Mouse (Mus musculus) cerebellum, adult 2 months (tissue): ENCODE measurements around the gene Gak.

Experiments
- CTCF ChIP-seq: fragments of 200-500 bp; IDR thresholded peaks from 2 replicates; pipeline ENCODE4 v1.5.1; 2011; ENCODE audit warnings: low read depth, mild to moderate bottlenecking, control low read depth, low read length, moderate library complexity, borderline replicate concordance; ENCODE audit not compliant: insufficient read depth
- POLR2A ChIP-seq: fragments of 200-500 bp; IDR thresholded peaks from 2 replicates; pipeline ENCODE4 v1.6.1; 2011; ENCODE audit warnings: low read length, control low read depth, borderline replicate concordance; ENCODE audit not compliant: insufficient read depth

DNA sequence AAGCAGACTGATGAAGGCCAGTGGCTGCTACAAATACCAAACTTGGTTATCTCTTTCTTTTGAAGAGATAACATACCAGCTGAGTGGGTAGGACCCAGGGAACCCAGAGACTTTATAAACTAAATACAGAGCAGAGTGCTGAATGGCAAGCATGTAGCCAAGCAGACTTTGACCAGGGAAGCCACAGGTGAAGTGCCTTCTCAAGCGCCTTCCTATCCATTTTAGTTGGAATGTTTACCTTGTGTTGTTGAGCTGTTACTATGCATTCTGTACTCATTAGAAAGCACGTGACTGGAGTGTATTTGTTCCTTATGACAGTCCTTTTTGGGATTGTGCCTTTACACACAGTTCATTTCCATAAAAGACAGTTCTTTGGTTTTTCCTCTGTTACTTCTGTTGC lies 14.1 kb upstream of the Gak start:
- TF ChIP-seq CTCF, result no peak
- TF ChIP-seq POLR2A, result no peak
